Mouse (Mus musculus): Measurements from ENCODE around the gene Vax1. TPM values are rescaled to one million over a fixed set of nuclear protein-coding genes. Genes with fewer than 3 reads are reported as not detected.

Gene Vax1
- polyA plus RNA-seq, 1 experiment from 2014 or later = not detected

- no peak for DNase-seq (ENCODE audit: low spot score)
- Histone ChIP-seq H3K4me1 (no peaks in the 10 kb centered on the region), H3K36me3 (no peaks in the 10 kb centered on the region), H3K27me3 (ENCODE audit: insufficient read depth, poor library complexity, severe bottlenecking) (no peaks in the 10 kb centered on the region), H3K9me3 (no peaks in the 10 kb centered on the region), H3K27ac (no peak overlapping the region), H3K4me3 (no peak overlapping the region)
- WGBS = 71% methylated on average over 8 of the region's 8 CpGs
Measured at GRCm38 (mm10) chr19:59128531-59129204, 41.2 kb downstream of the Vax1 start.

GRCm38 (mm10) chr19:59127424-59127823 lies 42.4 kb downstream of the Vax1 start:
- H3K4me3 ChIP-seq = no peak overlapping the region
- WGBS = 78% methylated on average over 3 of the region's 3 CpGs
- DNase-seq (ENCODE audit: low spot score) = no peak
- H3K27me3 ChIP-seq (ENCODE audit: insufficient read depth, poor library complexity, severe bottlenecking) = no peaks in the 10 kb centered on the region
- H3K27ac ChIP-seq = no peak overlapping the region
- no peaks in the 10 kb centered on the region for H3K36me3 ChIP-seq
- H3K4me1 ChIP-seq = no peaks in the 10 kb centered on the region
- no peaks in the 10 kb centered on the region for H3K9me3 ChIP-seq

Other genes with a start within 250 kb of the Vax1 start
- gene Eno4, start 226.6 kb downstream of the Vax1 start, polyA plus RNA-seq (2016; fragmentation: Nextera tagmentation; extraction: Ambion mirVana) = 0.31 and 0.34 TPM in 2 replicates
- 4.9 and 7.5 TPM in 2 replicates for gene Hspa12a, start 226.4 kb downstream of the Vax1 start, polyA plus RNA-seq (2016; fragmentation: Nextera tagmentation; extraction: Ambion mirVana)
- gene Shtn1, start 94.0 kb downstream of the Vax1 start, polyA plus RNA-seq (2016; fragmentation: Nextera tagmentation; extraction: Ambion mirVana) = 0.53 and 0.69 TPM in 2 replicates
- gene Kcnk18, start 49.2 kb upstream of the Vax1 start, polyA plus RNA-seq (2016; fragmentation: Nextera tagmentation; extraction: Ambion mirVana) = not detected in 2 replicates
- gene Slc18a2, start 90.8 kb upstream of the Vax1 start, polyA plus RNA-seq (2016; fragmentation: Nextera tagmentation; extraction: Ambion mirVana) = 9.0 and 10.1 TPM in 2 replicates
- gene Rps12-ps3, start 152.2 kb upstream of the Vax1 start, polyA plus RNA-seq (2016; fragmentation: Nextera tagmentation; extraction: Ambion mirVana) = 7.2 and 8.9 TPM in 2 replicates
- 9.0 and 10.8 TPM in 2 replicates for gene Pdzd8, start 175.7 kb upstream of the Vax1 start, polyA plus RNA-seq (2016; fragmentation: Nextera tagmentation; extraction: Ambion mirVana)

All from heart, embryonic 10.5 days (tissue).